Mouse (Mus musculus): ENCODE measurements at regions not wholly inside any gene's neighbourhood (a gene's known extent, or its start where the extent isn't known, plus 50 kb on each side); places are given as distances from the start of the nearest gene placed in this dataset.

DNA sequence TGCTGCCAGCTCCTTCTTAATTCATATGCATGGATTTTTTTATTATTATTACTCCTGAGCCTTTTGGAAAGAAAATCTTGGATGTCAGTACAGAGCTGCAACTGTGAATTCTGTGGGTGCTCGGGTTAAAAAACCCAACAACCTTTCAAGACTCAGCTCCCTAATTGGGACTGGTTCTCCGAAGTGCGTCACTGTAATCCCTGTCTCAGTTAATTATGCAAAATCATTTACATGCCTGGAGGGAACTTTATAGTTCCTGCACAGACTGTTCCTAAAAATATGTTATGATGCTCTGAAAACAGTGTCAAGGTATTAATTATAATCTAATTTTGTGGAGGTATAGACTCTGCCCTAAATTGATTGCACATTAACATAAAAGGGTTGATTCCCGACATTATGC is 250.6 kb upstream of the Lcorl start:
- TF ChIP-seq CTCF (IDR thresholded peaks at IDR 0.05; ENCODE audit: insufficient read depth, low read length), result no peak
- TF ChIP-seq POLR2A (IDR thresholded peaks at IDR 0.05; ENCODE audit: borderline replicate concordance, extremely low read depth, low read depth, low read length), result no peak
